Mouse (Mus musculus) embryonic facial prominence, embryonic 12.5 days (tissue): ENCODE measurements around the gene Plekhg5. TPM values are rescaled to one million over a fixed set of nuclear protein-coding genes. Genes with fewer than 3 reads are reported as not detected.
A peak's percentile ranks its signal among the peaks of the same experiment; 100 is the strongest.

ENCODE experiments used
- ATAC-seq: fragments of 200-750 bp; cut with Nextera tagmentation; 2 replicates; pipeline ENCODE4 v1.8.0; 2017; ENCODE audit not compliant: insufficient number of reproducible peaks, insufficient read depth, low FRiP score, low TSS enrichment
- H3K27ac ChIP-seq: fragments of 300-500 bp; sonication (generic); 2 replicates; pipeline ENCODE4 v1.5.1; 2016; ENCODE audit warnings: mild to moderate bottlenecking
- H3K27me3 ChIP-seq: fragments of 300-500 bp; sonication (generic); 2 replicates; pipeline ENCODE4 v1.6.1; 2016; ENCODE audit warnings: mild to moderate bottlenecking, moderate library complexity
- H3K36me3 ChIP-seq: fragments of 300-500 bp; sonication (generic); 2 replicates; pipeline ENCODE4 v1.6.1; 2016; ENCODE audit warnings: mild to moderate bottlenecking
- H3K4me1 ChIP-seq: fragments of 300-500 bp; sonication (generic); 2 replicates; pipeline ENCODE4 v1.6.1; 2016
- H3K4me2 ChIP-seq: fragments of 300-500 bp; sonication (generic); replicated peaks from 2 replicates; pipeline ENCODE4 v1.6.1; 2016; ENCODE audit warnings: mild to moderate bottlenecking, moderate library complexity
- H3K4me3 ChIP-seq: fragments of 300-500 bp; sonication (generic); 2 replicates; pipeline ENCODE4 v1.5.1; 2016; ENCODE audit warnings: mild to moderate bottlenecking
- H3K9ac ChIP-seq: fragments of 300-500 bp; sonication (generic); 2 replicates; pipeline ENCODE4 v1.6.1; 2016; ENCODE audit warnings: mild to moderate bottlenecking, moderate library complexity
- H3K9me3 ChIP-seq: fragments of 300-500 bp; sonication (generic); 2 replicates; pipeline ENCODE4 v1.6.1; 2016; ENCODE audit warnings: mild to moderate bottlenecking, moderate library complexity
- whole genome bisulfite sequencing: fragments of 180-500 bp; shearing (Covaris S2); methylation state at CpG from one replicate; pipeline ENCODE4 v1.1.7; 2016; 5-methylcytosine and 5-hydroxymethylcytosine counted together
- polyA plus RNA-seq: library from polyadenylated mRNA; unstranded; fragments of >200 nt; fragmentation: Nextera tagmentation; extraction: Ambion mirVana; gene quantifications from 2 replicates; pipeline ENCODE4 v1.2.1, GENCODE M21; 2016

Gene Plekhg5
- polyA plus RNA-seq, 1 experiment from 2014 or later = 17.8 TPM

DNA sequence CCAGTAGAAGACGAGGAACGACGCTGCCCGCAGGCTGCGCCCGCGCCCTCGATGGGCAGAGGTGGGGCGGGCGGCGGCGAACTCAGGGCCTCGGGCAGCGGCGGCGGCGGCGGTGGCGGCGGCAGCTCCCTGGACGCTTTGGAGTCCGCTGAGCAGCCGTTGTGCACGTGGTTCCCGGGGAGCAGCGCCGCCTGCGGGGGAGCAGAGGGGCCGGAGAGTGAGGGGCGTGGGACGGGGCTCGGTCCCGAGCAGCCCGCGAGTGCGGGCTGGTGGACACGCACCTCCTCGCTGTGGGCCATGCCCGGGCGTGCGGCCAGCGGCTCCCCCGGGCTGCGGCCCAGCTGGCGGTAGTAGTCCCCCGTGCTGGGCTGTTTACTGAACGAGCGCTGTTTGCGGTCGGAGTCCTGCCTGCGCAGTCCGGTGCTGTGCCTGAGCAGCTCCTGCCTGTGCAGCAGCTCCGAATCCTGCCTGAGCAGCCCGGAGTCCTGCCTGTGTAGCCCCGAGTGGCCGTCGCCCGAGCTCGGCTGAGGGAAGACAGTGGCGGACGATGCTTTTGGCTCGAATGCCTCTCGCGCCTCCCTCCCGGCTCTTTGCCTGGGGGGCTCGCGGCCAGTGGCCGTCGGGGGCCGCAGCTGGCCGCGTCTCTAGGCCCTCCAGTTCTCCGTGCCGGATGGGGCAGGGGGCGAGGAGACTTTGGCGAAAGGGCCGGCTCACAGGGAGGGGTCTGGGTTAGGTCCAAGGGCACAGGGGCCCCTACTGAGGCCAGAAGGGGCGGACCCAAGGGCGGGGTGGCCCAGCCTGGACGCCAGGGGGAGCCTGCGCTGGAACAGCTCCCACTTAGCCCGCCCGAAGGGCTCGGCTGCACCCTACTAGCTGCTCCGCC is 58.7 kb downstream of the Plekhg5 start:
- Histone ChIP-seq H3K27me3 (peaks cover 90% of the 10 kb centered on the region), H3K9me3 (no peaks in the 10 kb centered on the region), H3K9ac (peak overlapping the region; percentile 46), H3K4me3 (peak overlapping the region; percentile 38), H3K4me2 (peak overlapping the region; percentile 64), H3K36me3 (no peaks in the 10 kb centered on the region), H3K4me1 (peaks cover 30% of the 10 kb centered on the region), H3K27ac (no peak overlapping the region)
- WGBS = under 1% methylated on average over 77 of the region's 85 CpGs
- ATAC-seq = peak; percentile 19; the same call in 1 of the 2 replicates

DNA sequence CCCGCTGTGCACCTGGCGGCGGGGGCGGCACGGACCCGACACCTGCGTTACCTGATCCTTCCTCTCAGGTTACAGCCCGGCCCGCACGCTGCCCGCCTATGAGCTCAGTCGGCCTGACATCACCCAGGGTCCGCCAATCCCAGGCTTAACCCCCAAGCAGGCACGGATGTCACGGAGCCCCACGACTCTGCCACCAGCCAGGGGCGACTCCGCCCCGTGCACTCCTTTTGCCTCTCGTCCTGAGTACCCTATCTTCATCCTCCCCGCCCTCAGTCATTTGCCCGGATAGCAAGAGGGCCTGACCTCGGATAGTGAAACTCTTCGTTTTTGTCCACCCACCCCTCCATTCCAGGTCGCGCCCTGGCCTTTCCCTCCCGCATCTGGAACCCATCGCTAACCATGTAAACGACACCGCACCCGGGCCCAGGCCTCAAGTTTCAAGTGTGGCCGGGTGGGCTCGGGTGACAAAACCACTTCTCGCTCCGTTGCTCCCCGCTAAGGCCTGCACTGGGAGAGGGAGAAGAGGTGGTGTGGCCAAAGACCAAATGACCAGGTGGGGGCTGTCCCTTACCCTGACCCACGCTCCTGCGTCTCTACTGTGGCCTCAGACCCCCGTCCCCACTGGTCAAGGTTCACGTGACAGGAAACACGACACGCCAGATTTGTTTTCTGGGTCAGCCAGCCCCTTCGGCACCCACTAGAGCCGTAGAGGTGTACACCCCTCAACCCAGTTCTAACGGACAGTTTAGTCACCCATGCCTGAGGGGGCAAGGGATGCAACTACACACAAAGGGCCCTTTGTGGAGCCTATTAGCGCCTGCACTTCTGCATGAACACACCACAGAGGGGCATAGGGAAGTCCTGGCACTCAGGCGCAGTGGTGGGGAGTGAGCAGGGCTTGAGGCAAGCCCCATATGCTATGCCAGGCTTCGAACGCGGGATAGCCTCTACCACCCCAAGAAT is 59.8 kb downstream of the Plekhg5 start:
- Histone ChIP-seq H3K9me3 (no peaks in the 10 kb centered on the region), H3K4me3 (peak overlapping the region; percentile 38), H3K36me3 (no peaks in the 10 kb centered on the region), H3K27me3 (peaks cover 79% of the 10 kb centered on the region), H3K4me2 (peak overlapping the region; percentile 64), H3K9ac (no peak overlapping the region), H3K4me1 (peaks cover 24% of the 10 kb centered on the region), H3K27ac (0 out of 2 replicates have a peak overlapping the region, but pooled peaks have one; percentile 36)
- 2% methylated on average over 50 of the region's 50 CpGs for WGBS
- ATAC-seq = no peak

DNA sequence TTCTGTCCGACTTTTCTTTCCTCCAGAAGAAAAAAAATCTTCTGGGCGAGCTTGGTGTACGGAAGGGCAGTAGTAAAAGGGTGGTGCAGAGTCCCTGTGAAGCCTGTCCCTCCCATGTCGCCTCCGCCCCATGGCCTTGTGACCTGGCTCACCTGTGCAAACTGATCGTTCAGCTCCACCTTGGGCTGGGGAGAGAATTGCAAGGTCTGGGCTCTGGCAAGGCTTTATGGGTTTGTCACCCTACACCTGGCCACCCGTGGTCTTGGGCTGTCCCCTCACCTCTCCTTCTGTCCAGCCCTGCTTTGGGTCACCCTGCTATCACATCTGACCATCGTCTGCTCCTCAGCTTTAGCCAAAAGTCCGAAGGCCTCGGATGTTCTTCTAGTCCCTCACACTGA is 60.5 kb downstream of the Plekhg5 start:
- Histone ChIP-seq H3K9me3 (no peaks in the 10 kb centered on the region), H3K27me3 (peaks cover 72% of the 10 kb centered on the region), H3K4me2 (no peak overlapping the region), H3K4me3 (no peak overlapping the region), H3K9ac (no peak overlapping the region), H3K4me1 (peaks cover 24% of the 10 kb centered on the region), H3K36me3 (no peaks in the 10 kb centered on the region), H3K27ac (no peak overlapping the region)
- ATAC-seq = no peak
- 18% methylated on average over 10 of the region's 10 CpGs for WGBS

DNA sequence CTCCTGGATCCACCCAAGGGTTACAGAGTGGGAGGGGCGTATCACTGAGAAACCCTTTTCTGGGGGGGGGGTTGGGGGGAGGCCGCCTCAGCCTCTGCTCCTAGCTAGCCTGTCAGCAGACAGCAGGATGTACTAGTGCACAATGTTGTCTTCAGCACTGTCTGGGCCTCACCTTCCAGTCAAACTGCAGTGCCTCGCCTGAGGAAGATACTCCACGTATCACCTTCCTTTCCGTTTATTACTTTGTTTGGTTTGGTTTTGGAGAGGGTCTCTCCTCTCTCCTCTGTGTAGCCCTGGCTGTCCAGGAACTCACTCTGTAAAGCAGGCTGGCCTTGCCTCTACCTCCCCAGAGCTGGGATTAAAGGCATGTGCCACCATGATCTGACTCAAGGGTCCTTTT is 60.9 kb downstream of the Plekhg5 start:
- no peak overlapping the region for H3K9ac ChIP-seq
- no peak overlapping the region for H3K4me2 ChIP-seq
- peaks cover 24% of the 10 kb centered on the region for H3K4me1 ChIP-seq
- H3K27ac ChIP-seq = no peak overlapping the region
- 50% methylated on average over 5 of the region's 5 CpGs for WGBS
- H3K36me3 ChIP-seq = no peaks in the 10 kb centered on the region
- no peak for ATAC-seq
- H3K4me3 ChIP-seq = no peak overlapping the region
- H3K9me3 ChIP-seq = no peaks in the 10 kb centered on the region
- H3K27me3 ChIP-seq = peaks cover 68% of the 10 kb centered on the region

DNA sequence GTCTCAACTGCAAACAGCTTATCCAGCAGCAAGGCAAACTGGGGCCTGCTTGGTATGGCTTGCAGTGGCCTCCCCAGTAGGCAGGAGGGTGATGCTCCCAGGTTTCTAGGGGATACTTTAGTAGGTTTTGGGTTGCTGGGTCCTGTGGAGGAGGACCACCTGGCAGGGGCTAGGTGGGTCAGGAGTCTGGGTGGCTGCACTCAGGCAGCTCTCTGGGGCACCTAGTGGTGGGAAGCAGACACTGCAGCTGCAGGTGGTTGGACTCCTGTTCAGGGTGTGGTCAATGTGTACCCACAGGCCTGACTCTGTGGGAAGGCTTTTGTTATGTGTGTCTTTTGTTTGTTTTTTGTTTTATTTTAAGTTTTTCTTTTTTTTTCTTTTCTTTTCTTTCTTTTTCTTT is 62.2 kb downstream of the Plekhg5 start:
- Histone ChIP-seq H3K27me3 (peaks cover 61% of the 10 kb centered on the region), H3K36me3 (no peaks in the 10 kb centered on the region), H3K9ac (no peak overlapping the region), H3K4me2 (no peak overlapping the region), H3K4me1 (peaks cover 27% of the 10 kb centered on the region), H3K27ac (no peak overlapping the region), H3K4me3 (no peak overlapping the region), H3K9me3 (no peaks in the 10 kb centered on the region)
- no peak for ATAC-seq

DNA sequence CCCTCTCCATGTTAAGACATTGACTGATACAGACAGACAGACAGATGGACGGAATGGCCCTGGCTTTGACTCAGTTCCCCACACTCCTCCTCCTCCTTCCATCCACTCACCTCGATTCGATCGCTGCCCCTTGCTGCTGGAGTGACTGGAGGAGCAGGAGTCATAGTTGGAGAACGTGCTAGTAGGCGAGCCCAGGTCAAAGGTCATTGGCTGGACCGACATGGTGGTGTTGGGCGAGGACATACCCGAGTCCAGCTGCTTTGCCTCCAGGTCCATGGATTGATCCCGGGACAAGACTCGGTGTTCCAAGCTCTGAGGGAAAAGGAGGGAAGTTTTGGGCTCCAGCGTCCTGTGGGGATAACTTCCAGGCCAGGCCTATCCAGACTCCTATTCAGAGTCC is 63.1 kb downstream of the Plekhg5 start:
- 76% methylated on average over 12 of the region's 12 CpGs for WGBS
- no peaks in the 10 kb centered on the region for H3K36me3 ChIP-seq
- peaks cover 25% of the 10 kb centered on the region for H3K4me1 ChIP-seq
- no peak overlapping the region for H3K4me2 ChIP-seq
- no peaks in the 10 kb centered on the region for H3K9me3 ChIP-seq
- ATAC-seq = no peak
- H3K4me3 ChIP-seq = no peak overlapping the region
- H3K27me3 ChIP-seq = peaks cover 52% of the 10 kb centered on the region
- H3K27ac ChIP-seq = no peak overlapping the region
- H3K9ac ChIP-seq = no peak overlapping the region

DNA sequence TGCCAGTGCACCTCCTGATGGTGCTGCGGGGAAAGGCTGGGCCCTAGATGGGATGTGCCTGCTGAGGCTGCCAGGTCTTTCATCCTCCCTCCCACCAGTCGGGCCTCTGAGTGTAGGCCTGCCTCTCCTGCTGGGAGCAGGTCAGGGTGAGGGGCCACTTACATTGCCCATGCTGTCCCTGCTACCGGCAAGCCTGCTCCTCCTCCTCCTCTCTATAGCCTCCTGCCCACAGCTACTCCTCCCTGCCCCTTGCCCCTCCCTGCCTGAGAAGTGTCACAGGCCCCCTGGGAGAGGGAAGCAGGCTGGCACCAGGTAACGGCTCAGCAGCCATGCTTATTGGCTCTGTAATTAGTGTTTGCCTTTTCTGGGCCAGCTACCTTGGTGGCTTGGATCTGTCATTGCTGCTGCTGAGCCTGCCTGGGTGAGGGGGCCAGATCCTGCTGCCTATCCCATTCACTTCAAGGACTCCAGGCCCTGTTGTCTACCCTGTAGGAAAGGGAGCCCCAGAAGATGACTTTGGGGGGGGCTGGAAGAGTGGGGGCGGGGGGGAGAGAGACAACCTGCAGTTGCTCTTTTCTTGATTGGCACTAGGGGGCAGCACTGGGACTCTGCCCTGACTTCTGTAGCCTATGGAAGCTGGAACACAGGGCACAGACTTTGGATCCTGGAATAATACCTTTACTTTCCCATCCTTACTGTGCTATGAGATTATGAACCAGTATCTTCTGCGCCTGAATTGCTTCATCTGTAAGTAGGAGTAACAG is 64.0 kb downstream of the Plekhg5 start:
- H3K27me3 ChIP-seq = peaks cover 48% of the 10 kb centered on the region
- H3K4me1 ChIP-seq = peaks cover 17% of the 10 kb centered on the region
- no peaks in the 10 kb centered on the region for H3K36me3 ChIP-seq
- no peak overlapping the region for H3K4me3 ChIP-seq
- ATAC-seq = no peak
- no peak overlapping the region for H3K4me2 ChIP-seq
- H3K27ac ChIP-seq = no peak overlapping the region
- 28% methylated on average over 6 of the region's 6 CpGs for WGBS
- no peak overlapping the region for H3K9ac ChIP-seq
- no peaks in the 10 kb centered on the region for H3K9me3 ChIP-seq

DNA sequence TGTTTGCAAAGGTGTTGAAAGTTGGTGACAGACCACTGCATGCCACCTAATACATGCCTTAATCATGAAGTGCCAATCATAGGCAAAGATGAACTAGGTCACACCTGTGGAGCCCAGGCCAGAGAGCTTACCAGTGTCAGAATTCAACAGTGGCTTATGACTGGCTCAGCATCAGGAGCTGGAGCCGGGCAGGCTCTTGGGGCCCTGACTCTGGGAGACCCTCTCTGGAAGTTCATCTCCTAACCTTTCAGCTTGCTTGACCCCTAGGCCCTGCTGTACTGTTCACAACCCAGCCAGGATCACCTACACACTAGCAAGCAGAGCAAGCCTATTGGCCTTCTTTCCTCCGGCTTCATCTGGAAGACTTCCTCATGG is 64.6 kb downstream of the Plekhg5 start:
- Histone ChIP-seq H3K4me2 (no peak overlapping the region), H3K4me3 (no peak overlapping the region), H3K36me3 (no peaks in the 10 kb centered on the region), H3K27me3 (peaks cover 47% of the 10 kb centered on the region), H3K4me1 (peaks cover 11% of the 10 kb centered on the region), H3K9me3 (no peaks in the 10 kb centered on the region), H3K27ac (no peak overlapping the region), H3K9ac (no peak overlapping the region)
- ATAC-seq = no peak
- 92% methylated on average over 2 of the region's 2 CpGs for WGBS

DNA sequence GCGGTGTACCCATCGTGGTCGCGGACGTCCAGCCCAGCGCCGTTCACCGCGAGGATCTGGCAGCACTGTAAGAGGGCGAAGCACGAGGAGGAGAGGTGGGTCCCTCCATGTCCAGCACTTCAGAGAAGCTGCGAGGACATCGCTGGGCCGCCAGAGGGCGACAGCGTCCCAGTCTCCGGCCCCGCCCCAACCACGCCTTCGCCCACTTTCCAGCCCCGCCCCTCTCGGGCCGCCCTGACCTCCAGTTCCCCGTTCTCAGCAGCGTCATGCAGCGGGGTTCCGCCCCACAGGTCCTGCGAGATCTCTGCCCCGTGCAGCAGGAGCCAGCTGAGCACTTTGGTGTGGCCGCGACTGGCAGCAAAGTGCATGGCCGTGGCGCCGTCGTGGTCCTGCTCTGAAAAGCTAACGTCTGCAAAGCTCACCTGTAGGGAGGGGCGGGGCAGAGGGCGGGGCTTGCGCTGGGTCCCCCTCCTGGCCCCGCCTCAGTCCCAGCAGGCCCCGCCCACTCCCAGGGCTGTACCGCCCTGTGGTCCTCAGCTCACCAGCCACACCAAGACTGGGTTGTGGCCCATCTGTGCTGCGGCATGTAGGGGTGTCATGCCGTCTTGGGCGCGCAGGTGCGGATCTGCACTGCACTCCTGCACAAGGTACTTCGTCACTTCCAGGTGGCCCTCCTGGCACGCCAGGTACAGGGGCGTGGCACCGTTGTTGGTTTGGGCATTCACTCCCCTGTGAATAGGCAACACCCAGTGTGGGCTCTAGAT is 66.4 kb downstream of the Plekhg5 start:
- Histone ChIP-seq H3K4me2 (peak overlapping the region; percentile 70), H3K27me3 (peaks cover 31% of the 10 kb centered on the region), H3K9ac (no peak overlapping the region; the same call in 1 of the 2 replicates), H3K27ac (no peak overlapping the region), H3K4me3 (peak overlapping the region; percentile 44), H3K4me1 (peaks cover 4% of the 10 kb centered on the region; the same call in 1 of the 2 replicates), H3K36me3 (no peaks in the 10 kb centered on the region), H3K9me3 (no peaks in the 10 kb centered on the region)
- peak; percentile 80 for ATAC-seq
- WGBS = 3% methylated on average over 51 of the region's 51 CpGs

DNA sequence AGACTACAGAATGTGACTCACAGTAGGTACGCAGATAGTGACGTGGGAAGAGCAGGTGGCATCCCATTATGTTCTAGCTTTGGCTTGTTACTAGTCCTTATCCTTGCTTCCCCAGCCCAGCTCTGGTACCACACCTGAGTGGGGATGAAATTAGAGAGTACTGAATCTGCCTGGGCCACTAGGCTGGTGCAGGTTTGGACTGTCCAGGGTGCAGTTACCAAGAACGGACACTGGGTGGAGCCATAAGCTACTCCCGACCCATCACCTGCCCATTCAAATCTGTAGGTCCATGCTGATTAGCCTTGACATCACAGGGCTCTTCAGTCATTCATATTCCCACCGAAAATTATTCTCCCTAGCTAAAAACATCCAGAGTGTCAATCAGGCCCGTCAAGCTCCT is 68.1 kb downstream of the Plekhg5 start:
- Histone ChIP-seq H3K4me3 (no peak overlapping the region), H3K36me3 (no peaks in the 10 kb centered on the region), H3K9me3 (no peaks in the 10 kb centered on the region), H3K4me1 (peaks cover 4% of the 10 kb centered on the region; the same call in 1 of the 2 replicates), H3K27ac (no peak overlapping the region), H3K4me2 (no peak overlapping the region), H3K9ac (no peak overlapping the region), H3K27me3 (peaks cover 22% of the 10 kb centered on the region)
- ATAC-seq = no peak
- WGBS = 31% methylated on average over 6 of the region's 6 CpGs
